Mouse (Mus musculus) midbrain, embryonic 11.5 days (tissue): ENCODE measurements around the gene Htra3. TPM values are rescaled to one million over a fixed set of nuclear protein-coding genes. Genes with fewer than 3 reads are reported as not detected.

Experiments
- ATAC-seq: fragments of 200-750 bp; cut with Nextera tagmentation; 2 replicates; pipeline ENCODE4 v1.8.0; 2017; ENCODE audit warnings: moderate TSS enrichment, moderate library complexity; ENCODE audit not compliant: low FRiP score
- DNase-seq: peaks from one replicate; pipeline ENCODE4 v3.0.0; 2015; ENCODE audit warnings: low spot score; ENCODE audit errors: missing footprints
- H3K27ac ChIP-seq: fragments of 300-500 bp; sonication (generic); 2 replicates; pipeline ENCODE4 v1.5.1; 2014; ENCODE audit warnings: low read depth, low read length
- H3K27me3 ChIP-seq: fragments of 300-500 bp; sonication (generic); 2 replicates; pipeline ENCODE4 v1.6.1; 2014; ENCODE audit warnings: mild to moderate bottlenecking, low read length, moderate library complexity, mixed read lengths; ENCODE audit not compliant: control insufficient read depth, insufficient read depth
- H3K36me3 ChIP-seq: fragments of 300-500 bp; sonication (generic); 2 replicates; pipeline ENCODE4 v1.6.1; 2014; ENCODE audit warnings: mild to moderate bottlenecking, low read length, moderate library complexity, mixed read lengths; ENCODE audit not compliant: control insufficient read depth, insufficient read depth
- H3K4me1 ChIP-seq: fragments of 300-500 bp; sonication (generic); 2 replicates; pipeline ENCODE4 v1.6.1; 2014; ENCODE audit warnings: low read length; ENCODE audit not compliant: control insufficient read depth, insufficient read depth
- H3K4me2 ChIP-seq: fragments of 300-500 bp; sonication (generic); 2 replicates; pipeline ENCODE4 v1.6.1; 2014; ENCODE audit warnings: mild to moderate bottlenecking, moderate library complexity
- H3K4me3 ChIP-seq: fragments of 300-500 bp; sonication (generic); 2 replicates; pipeline ENCODE4 v1.5.1; 2014; ENCODE audit warnings: low read depth, low read length
- H3K9ac ChIP-seq: fragments of 300-500 bp; sonication (generic); 2 replicates; pipeline ENCODE4 v1.6.1; 2014; ENCODE audit warnings: low read length
- H3K9me3 ChIP-seq: fragments of 300-500 bp; sonication (generic); 2 replicates; pipeline ENCODE4 v1.6.1; 2016; ENCODE audit warnings: low read length; ENCODE audit not compliant: control insufficient read depth
- whole genome bisulfite sequencing: fragments of 180-500 bp; shearing (Covaris S2); extraction: QIAGEN DNeasy Blood & Tissue Kit; methylation state at CpG from one replicate; pipeline ENCODE4 v1.1.7; 2014; 5-methylcytosine and 5-hydroxymethylcytosine counted together
- polyA plus RNA-seq: library from polyadenylated mRNA; unstranded; fragments of >200 nt; fragmentation: Nextera tagmentation; extraction: Ambion mirVana; gene quantifications from 2 replicates; pipeline ENCODE4 v1.2.1, GENCODE M21; 2014

The Htra3 gene
- polyA plus RNA-seq, 1 experiment from 2014 or later: 7.6 TPM

GRCm38 (mm10) chr5:35607784-35608183, 71.8 kb downstream of the Htra3 start:
- no peak for ATAC-seq

DNA sequence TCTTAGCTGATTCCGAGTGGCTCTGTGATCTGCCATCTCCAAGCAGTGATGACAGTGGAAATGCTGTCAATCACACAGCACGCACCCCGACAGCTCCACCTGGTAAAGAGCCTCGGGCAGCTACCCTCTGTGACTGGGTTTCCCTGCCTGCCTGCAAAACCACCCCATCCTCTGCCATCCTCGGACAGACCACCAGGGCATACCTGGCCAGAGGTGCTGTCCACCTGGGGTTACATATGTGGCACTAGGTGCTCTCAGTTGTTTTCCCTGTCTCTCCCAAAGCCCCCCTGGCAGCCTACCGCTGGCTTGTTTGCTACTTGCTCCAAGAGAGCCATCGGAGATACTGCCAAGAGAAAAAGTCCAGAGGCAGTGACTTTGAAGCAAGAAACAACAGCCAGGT, 72.8 kb downstream of the Htra3 start:
- Histone ChIP-seq H3K9me3 (no peaks in the 10 kb centered on the region), H3K4me1 (peaks cover 12% of the 10 kb centered on the region), H3K27me3 (no peaks in the 10 kb centered on the region), H3K9ac (no peak overlapping the region), H3K36me3 (no peaks in the 10 kb centered on the region), H3K4me3 (no peak overlapping the region), H3K4me2 (no peak overlapping the region), H3K27ac (no peak overlapping the region)
- WGBS: 88% methylated on average over 7 of the region's 7 CpGs
- no peak for ATAC-seq
- no peak for DNase-seq

More at GRCm38 (mm10) chr5:35607784-35608183, 71.8 kb downstream of the Htra3 start:
- H3K27me3 ChIP-seq: no peaks in the 10 kb centered on the region
- H3K27ac ChIP-seq: no peak overlapping the region
- no peak overlapping the region for H3K4me3 ChIP-seq
- 74% methylated on average over 7 of the region's 7 CpGs for WGBS
- no peak for DNase-seq
- H3K4me1 ChIP-seq: peaks cover 12% of the 10 kb centered on the region
- no peak overlapping the region for H3K9ac ChIP-seq
- no peaks in the 10 kb centered on the region for H3K36me3 ChIP-seq
- no peak overlapping the region for H3K4me2 ChIP-seq
- H3K9me3 ChIP-seq: no peaks in the 10 kb centered on the region

DNA sequence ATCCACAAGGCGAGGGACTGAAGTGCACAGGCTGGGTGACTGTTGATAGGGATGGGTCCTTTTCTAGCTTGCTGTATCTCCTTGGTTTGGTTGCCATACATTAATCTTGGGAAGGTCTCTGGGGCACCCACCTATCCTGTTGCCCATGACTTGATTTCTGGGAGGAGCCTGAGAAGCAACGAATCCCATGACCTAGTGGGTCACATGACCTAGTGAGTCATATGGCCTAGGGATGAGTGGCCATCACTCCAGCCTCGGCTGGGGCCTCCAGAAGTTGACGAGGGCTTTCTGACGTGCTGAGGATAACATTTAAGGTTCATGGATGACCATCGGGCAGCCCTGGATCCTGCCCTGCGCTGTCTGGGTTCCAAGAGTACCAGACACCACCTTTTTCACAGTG, 74.2 kb downstream of the Htra3 start:
- Histone ChIP-seq H3K27me3 (no peaks in the 10 kb centered on the region), H3K27ac (no peak overlapping the region), H3K4me1 (peaks cover 12% of the 10 kb centered on the region), H3K4me3 (no peak overlapping the region), H3K9me3 (no peaks in the 10 kb centered on the region), H3K4me2 (no peak overlapping the region), H3K36me3 (no peaks in the 10 kb centered on the region), H3K9ac (no peak overlapping the region)
- ATAC-seq (no peak), DNase-seq (no peak)
- 85% methylated on average over 7 of the region's 7 CpGs for WGBS

Other genes with a start within 250 kb of the Htra3 start
- gene Cpz, start 154.1 kb downstream of the Htra3 start, polyA plus RNA-seq: 5.9 and 6.2 TPM in 2 replicates
- 7.9 and 9.3 TPM in 2 replicates for gene Trmt44, start 104.7 kb downstream of the Htra3 start, polyA plus RNA-seq
- 14.6 and 14.9 TPM in 2 replicates for gene Acox3, start 96.7 kb downstream of the Htra3 start, polyA plus RNA-seq
- gene Sh3tc1, start 60.2 kb upstream of the Htra3 start, polyA plus RNA-seq: 2.3 and 3.2 TPM in 2 replicates
- gene Ablim2, start 78.1 kb upstream of the Htra3 start, polyA plus RNA-seq: 0.36 and 0.51 TPM in 2 replicates
- 36.1 and 37.5 TPM in 2 replicates for gene Afap1, start 213.5 kb upstream of the Htra3 start, polyA plus RNA-seq